Mouse (Mus musculus): ENCODE measurements at regions not wholly inside any gene's neighbourhood (a gene's known extent, or its start where the extent isn't known, plus 50 kb on each side); places are given as distances from the start of the nearest gene placed in this dataset.
"Not testable (repeated sequence)": the region's sequence is repeated elsewhere in the genome, so short reads cannot be mapped to it uniquely, and the experiment has no call there.

- not testable (repeated sequence) for DNase-seq (ENCODE audit: low read depth, low spot score)
Observed at GRCm38 (mm10) chr1:157622156-157622555, 115.6 kb downstream of the Sec16b start.

GRCm38 (mm10) chr1:157632586-157632985, 126.1 kb downstream of the Sec16b start:
- DNase-seq (ENCODE audit: low read depth, low spot score) = peak; percentile 30

- peak; percentile 52 for DNase-seq (ENCODE audit: low read depth, low spot score)
Observed at GRCm38 (mm10) chr1:157633470-157633869, 126.9 kb downstream of the Sec16b start.

GRCm38 (mm10) chr1:157635776-157636175, 129.2 kb downstream of the Sec16b start:
- no peak for DNase-seq (ENCODE audit: low read depth, low spot score)

- DNase-seq (ENCODE audit: low read depth, low spot score) = no peak
Observed at GRCm38 (mm10) chr1:157643524-157643923, 137.0 kb downstream of the Sec16b start.

GRCm38 (mm10) chr1:157645682-157646421, 139.3 kb downstream of the Sec16b start:
- DNase-seq (ENCODE audit: low read depth, low spot score) = peak; percentile 56

- DNase-seq (ENCODE audit: low read depth, low spot score) = peak; percentile 6
Observed at GRCm38 (mm10) chr1:157655446-157655845, 148.9 kb downstream of the Sec16b start.

- no peak for DNase-seq (ENCODE audit: low read depth, low spot score)
Observed at GRCm38 (mm10) chr1:157669626-157670025, 163.1 kb downstream of the Sec16b start.

GRCm38 (mm10) chr1:157684356-157684755, 177.8 kb downstream of the Sec16b start:
- no peak for DNase-seq (ENCODE audit: low read depth, low spot score)

- no peak for DNase-seq (ENCODE audit: low read depth, low spot score)
Observed at GRCm38 (mm10) chr1:157695198-157695597, 188.7 kb downstream of the Sec16b start.

- no peak for DNase-seq (ENCODE audit: low read depth, low spot score)
Observed at GRCm38 (mm10) chr1:157703639-157704038, 197.1 kb downstream of the Sec16b start.

- no peak for DNase-seq (ENCODE audit: low read depth, low spot score)
Observed at GRCm38 (mm10) chr1:157705364-157705763, 198.8 kb downstream of the Sec16b start.

- no peak for DNase-seq (ENCODE audit: low read depth, low spot score)
Observed at GRCm38 (mm10) chr1:157707256-157707655, 200.7 kb downstream of the Sec16b start.

GRCm38 (mm10) chr1:157709117-157709516, 202.6 kb downstream of the Sec16b start:
- DNase-seq (ENCODE audit: low read depth, low spot score) = no peak

- no peak for DNase-seq (ENCODE audit: low read depth, low spot score)
Observed at GRCm38 (mm10) chr1:157710870-157711269, 204.3 kb downstream of the Sec16b start.

GRCm38 (mm10) chr1:157712519-157712918, 206.0 kb downstream of the Sec16b start:
- no peak for DNase-seq (ENCODE audit: low read depth, low spot score)

GRCm38 (mm10) chr1:157713851-157714250, 207.3 kb downstream of the Sec16b start:
- no peak for DNase-seq (ENCODE audit: low read depth, low spot score)

GRCm38 (mm10) chr1:157715632-157716031, 209.1 kb downstream of the Sec16b start:
- no peak for DNase-seq (ENCODE audit: low read depth, low spot score)

GRCm38 (mm10) chr1:157717131-157717530, 210.6 kb downstream of the Sec16b start:
- DNase-seq (ENCODE audit: low read depth, low spot score) = peak; percentile 54

GRCm38 (mm10) chr1:157721946-157722345, 215.4 kb downstream of the Sec16b start:
- no peak for DNase-seq (ENCODE audit: low read depth, low spot score)

- DNase-seq (ENCODE audit: low read depth, low spot score) = no peak
Observed at GRCm38 (mm10) chr1:157731124-157731523, 224.6 kb downstream of the Sec16b start.

- DNase-seq (ENCODE audit: low read depth, low spot score) = no peak
Observed at GRCm38 (mm10) chr1:157740725-157741665, 234.5 kb downstream of the Sec16b start.
